Mouse (Mus musculus): ENCODE measurements around the gene Rhoh.

DNA sequence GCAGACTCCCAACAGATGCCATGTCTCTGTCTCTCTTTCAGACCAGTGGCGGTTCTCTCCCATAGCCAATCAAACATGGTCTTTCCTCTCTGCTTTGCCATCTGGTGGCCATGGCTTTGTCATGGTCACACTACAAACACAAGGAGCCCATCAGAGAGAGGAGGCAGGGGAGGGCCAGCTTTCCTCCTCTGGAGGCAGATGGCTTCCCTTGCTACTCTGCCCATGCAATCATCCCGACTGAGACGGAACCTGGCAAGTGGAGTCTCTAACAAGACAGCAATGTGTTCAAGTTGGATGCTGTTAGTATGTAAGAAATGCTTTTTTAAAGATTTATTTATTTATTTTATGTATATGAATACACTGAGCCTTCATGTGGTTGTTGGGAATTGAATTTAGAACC, 58.9 kb downstream of the Rhoh start:
- TF ChIP-seq CTCF (IDR thresholded peaks at IDR 0.05; ENCODE audit: insufficient read depth, low read length) (no peak), POLR2A (IDR thresholded peaks at IDR 0.05; ENCODE audit: borderline replicate concordance, extremely low read depth, low read depth, low read length) (no peak)

All from lung, adult 2 months (tissue).